Mouse (Mus musculus): ENCODE data around the gene Lrrc4c. TPM values are rescaled to one million over a fixed set of nuclear protein-coding genes. Genes with fewer than 3 reads are reported as not detected.

Gene Lrrc4c
- polyA plus RNA-seq, 1 experiment from 2014 or later = 34.9 TPM

DNA sequence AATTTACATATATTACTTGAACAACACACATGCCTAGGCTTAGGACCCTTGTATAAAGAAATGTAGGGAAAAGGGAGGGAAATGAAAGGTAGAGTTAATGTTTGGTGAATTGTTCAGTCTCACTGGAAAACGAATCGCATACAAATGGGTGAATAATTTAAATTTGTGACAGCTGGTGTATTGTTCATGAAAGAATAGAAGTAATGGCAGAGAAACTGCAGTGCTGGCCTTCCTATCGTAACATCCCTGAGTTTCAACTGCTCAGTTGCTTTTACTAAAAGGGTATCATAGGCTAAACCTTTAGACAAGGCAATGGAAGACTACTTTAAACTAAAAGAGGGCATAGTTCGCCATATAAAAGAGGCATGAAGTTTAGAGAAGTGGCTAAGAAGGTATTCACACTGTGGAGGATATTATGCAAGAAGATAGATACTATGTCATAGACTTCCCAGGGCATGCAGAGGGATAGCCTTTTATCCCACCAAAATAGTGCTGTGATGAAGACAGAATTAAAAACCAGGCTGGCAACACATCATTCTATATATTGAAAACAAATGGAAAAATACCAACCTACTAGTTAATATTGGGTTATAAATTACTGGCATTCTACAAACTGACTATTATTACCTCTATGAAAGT lies 879.1 kb downstream of the Lrrc4c start:
- DNase-seq (ENCODE audit: low spot score) = no peak
- no peak overlapping the region for H3K4me2 ChIP-seq (replicated peaks)
- no peak overlapping the region for H3K9ac ChIP-seq
- WGBS = 17% methylated on average over 4 of the region's 4 CpGs
- no peaks in the 10 kb centered on the region for H3K4me1 ChIP-seq (replicated peaks; ENCODE audit: control insufficient read depth, insufficient read depth, low read length)
- H3K9me3 ChIP-seq (ENCODE audit: control insufficient read depth, low read length) = no peaks in the 10 kb centered on the region
- H3K4me3 ChIP-seq (replicated peaks; ENCODE audit: low read length) = no peak overlapping the region
- no peak for ATAC-seq (ENCODE audit: low FRiP score)
- H3K27ac ChIP-seq = no peak overlapping the region
- no peaks in the 10 kb centered on the region for H3K27me3 ChIP-seq (ENCODE audit: control insufficient read depth, insufficient read depth, low read length)
- H3K36me3 ChIP-seq (replicated peaks; ENCODE audit: control insufficient read depth, insufficient read depth) = no peaks in the 10 kb centered on the region

GRCm38 (mm10) chr2:97232966-97233365 lies 915.0 kb downstream of the Lrrc4c start:
- H3K4me3 ChIP-seq (replicated peaks; ENCODE audit: low read length) = no peak overlapping the region
- no peak overlapping the region for H3K9ac ChIP-seq
- no peaks in the 10 kb centered on the region for H3K36me3 ChIP-seq (replicated peaks; ENCODE audit: control insufficient read depth, insufficient read depth)
- H3K4me2 ChIP-seq (replicated peaks) = no peak overlapping the region
- 79% methylated on average over 3 of the region's 3 CpGs for WGBS
- no peak overlapping the region for H3K27ac ChIP-seq
- no peaks in the 10 kb centered on the region for H3K9me3 ChIP-seq (ENCODE audit: control insufficient read depth, low read length)
- DNase-seq (ENCODE audit: low spot score) = no peak
- H3K27me3 ChIP-seq (ENCODE audit: control insufficient read depth, insufficient read depth, low read length) = no peaks in the 10 kb centered on the region
- H3K4me1 ChIP-seq (replicated peaks; ENCODE audit: control insufficient read depth, insufficient read depth, low read length) = no peaks in the 10 kb centered on the region
- ATAC-seq (ENCODE audit: low FRiP score) = no peak

DNA sequence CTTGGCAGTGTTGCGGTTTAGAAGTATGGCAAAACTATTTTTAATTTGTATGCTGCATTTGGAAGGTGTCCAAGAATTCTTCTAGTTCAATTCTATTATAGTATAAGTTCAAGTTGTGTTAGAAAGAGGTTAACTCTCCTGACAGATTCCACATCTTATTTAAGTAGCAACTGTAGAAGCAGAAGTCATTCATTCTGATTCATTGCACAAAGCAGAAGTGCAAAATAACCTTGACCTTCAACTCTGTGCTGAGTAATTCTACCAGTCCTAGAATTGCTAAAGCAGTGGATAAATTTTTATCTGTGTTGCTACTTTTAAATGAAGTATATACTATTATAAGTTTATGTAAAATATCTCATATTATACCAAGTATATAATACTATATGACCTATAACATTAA lies 916.1 kb downstream of the Lrrc4c start:
- Histone ChIP-seq H3K36me3 (replicated peaks; ENCODE audit: control insufficient read depth, insufficient read depth) (no peaks in the 10 kb centered on the region), H3K4me3 (replicated peaks; ENCODE audit: low read length) (no peak overlapping the region), H3K9ac (no peak overlapping the region), H3K9me3 (ENCODE audit: control insufficient read depth, low read length) (no peaks in the 10 kb centered on the region), H3K4me1 (replicated peaks; ENCODE audit: control insufficient read depth, insufficient read depth, low read length) (no peaks in the 10 kb centered on the region), H3K27me3 (ENCODE audit: control insufficient read depth, insufficient read depth, low read length) (no peaks in the 10 kb centered on the region), H3K4me2 (replicated peaks) (no peak overlapping the region), H3K27ac (no peak overlapping the region)
- WGBS = 86% methylated on average over 1 of the region's 1 CpGs
- DNase-seq (ENCODE audit: low spot score) (no peak), ATAC-seq (ENCODE audit: low FRiP score) (no peak)

- H3K4me1 ChIP-seq (replicated peaks; ENCODE audit: control insufficient read depth, insufficient read depth, low read length) = no peaks in the 10 kb centered on the region
- no peaks in the 10 kb centered on the region for H3K9me3 ChIP-seq (ENCODE audit: control insufficient read depth, low read length)
- no peaks in the 10 kb centered on the region for H3K36me3 ChIP-seq (replicated peaks; ENCODE audit: control insufficient read depth, insufficient read depth)
- DNase-seq (ENCODE audit: low spot score) (no peak), ATAC-seq (ENCODE audit: low FRiP score) (no peak)
- H3K27ac ChIP-seq = no peak overlapping the region
- no peaks in the 10 kb centered on the region for H3K27me3 ChIP-seq (ENCODE audit: control insufficient read depth, insufficient read depth, low read length)
- H3K4me3 ChIP-seq (replicated peaks; ENCODE audit: low read length) = no peak overlapping the region
- no peak overlapping the region for H3K4me2 ChIP-seq (replicated peaks)
- 60% methylated on average over 2 of the region's 2 CpGs for WGBS
- H3K9ac ChIP-seq = no peak overlapping the region
Observed at GRCm38 (mm10) chr2:97274651-97275050, 956.7 kb downstream of the Lrrc4c start.

DNA sequence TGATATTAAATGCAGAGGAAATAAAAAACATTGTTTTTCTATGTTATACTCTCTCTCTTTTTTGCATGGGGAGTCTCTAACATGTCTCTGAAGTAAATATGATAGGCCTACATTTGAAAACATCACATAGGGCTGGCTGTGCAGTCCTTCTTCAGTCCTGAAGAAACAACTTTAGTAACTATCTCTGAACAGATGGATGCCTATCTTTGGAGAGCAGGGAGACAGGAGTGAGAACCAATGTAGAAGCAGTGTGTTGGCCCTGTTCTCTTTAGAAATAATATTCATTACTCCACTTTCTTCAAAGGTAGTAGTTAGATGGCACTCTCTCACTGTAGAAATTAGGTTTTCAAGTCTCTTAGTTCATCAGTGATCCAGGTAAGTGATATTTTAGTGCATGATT lies 967.0 kb downstream of the Lrrc4c start:
- Histone ChIP-seq H3K4me2 (replicated peaks) (no peak overlapping the region), H3K27me3 (ENCODE audit: control insufficient read depth, insufficient read depth, low read length) (no peaks in the 10 kb centered on the region), H3K4me1 (replicated peaks; ENCODE audit: control insufficient read depth, insufficient read depth, low read length) (no peaks in the 10 kb centered on the region), H3K9me3 (ENCODE audit: control insufficient read depth, low read length) (no peaks in the 10 kb centered on the region), H3K27ac (no peak overlapping the region), H3K36me3 (replicated peaks; ENCODE audit: control insufficient read depth, insufficient read depth) (no peaks in the 10 kb centered on the region), H3K4me3 (replicated peaks; ENCODE audit: low read length) (no peak overlapping the region), H3K9ac (no peak overlapping the region)
- ATAC-seq (ENCODE audit: low FRiP score) (no peak), DNase-seq (ENCODE audit: low spot score) (no peak)

GRCm38 (mm10) chr2:97294216-97294615 lies 976.2 kb downstream of the Lrrc4c start:
- Histone ChIP-seq H3K4me2 (replicated peaks) (no peak overlapping the region), H3K4me3 (replicated peaks; ENCODE audit: low read length) (no peak overlapping the region), H3K36me3 (replicated peaks; ENCODE audit: control insufficient read depth, insufficient read depth) (no peaks in the 10 kb centered on the region), H3K4me1 (replicated peaks; ENCODE audit: control insufficient read depth, insufficient read depth, low read length) (no peaks in the 10 kb centered on the region), H3K9me3 (ENCODE audit: control insufficient read depth, low read length) (no peaks in the 10 kb centered on the region), H3K27me3 (ENCODE audit: control insufficient read depth, insufficient read depth, low read length) (no peaks in the 10 kb centered on the region), H3K9ac (no peak overlapping the region), H3K27ac (no peak overlapping the region)
- ATAC-seq (ENCODE audit: low FRiP score) (no peak), DNase-seq (ENCODE audit: low spot score) (no peak)
- WGBS = 87% methylated on average over 3 of the region's 3 CpGs

GRCm38 (mm10) chr2:97299704-97300103 lies 981.7 kb downstream of the Lrrc4c start:
- WGBS = 70% methylated on average over 2 of the region's 2 CpGs
- Histone ChIP-seq H3K27ac (no peak overlapping the region), H3K4me3 (replicated peaks; ENCODE audit: low read length) (no peak overlapping the region), H3K27me3 (ENCODE audit: control insufficient read depth, insufficient read depth, low read length) (no peaks in the 10 kb centered on the region), H3K4me2 (replicated peaks) (no peak overlapping the region), H3K4me1 (replicated peaks; ENCODE audit: control insufficient read depth, insufficient read depth, low read length) (no peaks in the 10 kb centered on the region), H3K36me3 (replicated peaks; ENCODE audit: control insufficient read depth, insufficient read depth) (no peaks in the 10 kb centered on the region), H3K9me3 (ENCODE audit: control insufficient read depth, low read length) (no peaks in the 10 kb centered on the region), H3K9ac (no peak overlapping the region)
- DNase-seq (ENCODE audit: low spot score) (no peak), ATAC-seq (ENCODE audit: low FRiP score) (no peak)

- Histone ChIP-seq H3K9me3 (ENCODE audit: control insufficient read depth, low read length) (no peaks in the 10 kb centered on the region), H3K9ac (no peak overlapping the region), H3K4me1 (replicated peaks; ENCODE audit: control insufficient read depth, insufficient read depth, low read length) (no peaks in the 10 kb centered on the region), H3K27me3 (ENCODE audit: control insufficient read depth, insufficient read depth, low read length) (no peaks in the 10 kb centered on the region), H3K36me3 (replicated peaks; ENCODE audit: control insufficient read depth, insufficient read depth) (no peaks in the 10 kb centered on the region), H3K4me3 (replicated peaks; ENCODE audit: low read length) (no peak overlapping the region), H3K27ac (no peak overlapping the region), H3K4me2 (replicated peaks) (no peak overlapping the region)
- ATAC-seq (ENCODE audit: low FRiP score) (no peak), DNase-seq (ENCODE audit: low spot score) (no peak)
- WGBS = 63% methylated on average over 1 of the region's 1 CpGs
Observed at GRCm38 (mm10) chr2:97318008-97318407, 1000.0 kb downstream of the Lrrc4c start.

- Histone ChIP-seq H3K27me3 (ENCODE audit: control insufficient read depth, insufficient read depth, low read length) (no peaks in the 10 kb centered on the region), H3K4me2 (replicated peaks) (no peak overlapping the region), H3K27ac (no peak overlapping the region), H3K4me1 (replicated peaks; ENCODE audit: control insufficient read depth, insufficient read depth, low read length) (no peaks in the 10 kb centered on the region), H3K4me3 (replicated peaks; ENCODE audit: low read length) (no peak overlapping the region), H3K9me3 (ENCODE audit: control insufficient read depth, low read length) (no peaks in the 10 kb centered on the region), H3K9ac (no peak overlapping the region), H3K36me3 (replicated peaks; ENCODE audit: control insufficient read depth, insufficient read depth) (no peaks in the 10 kb centered on the region)
- 83% methylated on average over 1 of the region's 1 CpGs for WGBS
- no peak for DNase-seq (ENCODE audit: low spot score)
- no peak for ATAC-seq (ENCODE audit: low FRiP score)
Observed at GRCm38 (mm10) chr2:97318536-97318935, 1000.6 kb downstream of the Lrrc4c start.

DNA sequence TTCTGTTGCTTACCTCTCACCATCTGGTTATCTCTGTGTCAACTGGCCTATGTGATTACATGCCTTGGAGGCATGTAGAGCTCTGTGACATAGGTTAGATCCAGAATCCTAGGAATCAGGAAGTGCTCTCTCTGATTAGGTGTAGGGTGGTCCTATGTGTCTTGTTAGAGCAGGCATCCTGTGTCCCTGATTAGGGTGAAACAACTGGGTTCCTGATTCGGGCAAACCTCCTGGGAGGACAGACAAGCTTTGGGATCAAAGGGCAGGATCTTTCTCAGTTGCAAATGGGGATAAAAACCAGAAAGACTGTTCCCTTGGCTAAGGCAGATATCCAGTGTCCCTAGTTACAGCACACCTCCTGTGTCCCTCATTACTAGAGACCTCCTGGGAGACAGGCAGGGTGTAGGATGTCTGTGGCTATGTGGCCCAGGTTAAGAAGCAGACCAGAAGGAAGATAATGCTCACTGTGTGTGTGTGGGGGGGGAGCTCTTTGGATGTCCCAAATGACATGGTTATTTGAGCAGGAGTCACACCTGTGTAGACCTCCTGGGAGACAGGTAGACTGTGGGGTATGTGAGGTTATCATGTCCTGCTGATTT lies 1014.2 kb downstream of the Lrrc4c start:
- Histone ChIP-seq H3K4me2 (replicated peaks) (no peak overlapping the region), H3K36me3 (replicated peaks; ENCODE audit: control insufficient read depth, insufficient read depth) (no peaks in the 10 kb centered on the region), H3K27ac (no peak overlapping the region), H3K4me3 (replicated peaks; ENCODE audit: low read length) (no peak overlapping the region), H3K4me1 (replicated peaks; ENCODE audit: control insufficient read depth, insufficient read depth, low read length) (no peaks in the 10 kb centered on the region), H3K9ac (no peak overlapping the region), H3K27me3 (ENCODE audit: control insufficient read depth, insufficient read depth, low read length) (no peaks in the 10 kb centered on the region), H3K9me3 (ENCODE audit: control insufficient read depth, low read length) (no peaks in the 10 kb centered on the region)
- 71% methylated on average over 1 of the region's 1 CpGs for WGBS
- ATAC-seq (ENCODE audit: low FRiP score) (no peak), DNase-seq (ENCODE audit: low spot score) (no peak)

All from hindbrain, embryonic 14.5 days (tissue).